Mouse (Mus musculus) adrenal gland, postnatal 25 days (tissue): ENCODE measurements at regions not wholly inside any gene's neighbourhood (a gene's known extent, or its start where the extent isn't known, plus 50 kb on each side); places are given as distances from the start of the nearest gene placed in this dataset.

Experiments
- DNase-seq: peaks from one replicate; pipeline ENCODE4 v3.0.0; 2021; ENCODE audit warnings: mixed read lengths

- DNase-seq = no peak
Measured at GRCm38 (mm10) chr12:13164791-13165190, 84.2 kb downstream of the Ddx1 start.

- DNase-seq = no peak
Measured at GRCm38 (mm10) chr12:13161051-13161450, 88.0 kb downstream of the Ddx1 start.

- no peak for DNase-seq
Measured at GRCm38 (mm10) chr12:13159346-13160055, 89.5 kb downstream of the Ddx1 start.

DNA sequence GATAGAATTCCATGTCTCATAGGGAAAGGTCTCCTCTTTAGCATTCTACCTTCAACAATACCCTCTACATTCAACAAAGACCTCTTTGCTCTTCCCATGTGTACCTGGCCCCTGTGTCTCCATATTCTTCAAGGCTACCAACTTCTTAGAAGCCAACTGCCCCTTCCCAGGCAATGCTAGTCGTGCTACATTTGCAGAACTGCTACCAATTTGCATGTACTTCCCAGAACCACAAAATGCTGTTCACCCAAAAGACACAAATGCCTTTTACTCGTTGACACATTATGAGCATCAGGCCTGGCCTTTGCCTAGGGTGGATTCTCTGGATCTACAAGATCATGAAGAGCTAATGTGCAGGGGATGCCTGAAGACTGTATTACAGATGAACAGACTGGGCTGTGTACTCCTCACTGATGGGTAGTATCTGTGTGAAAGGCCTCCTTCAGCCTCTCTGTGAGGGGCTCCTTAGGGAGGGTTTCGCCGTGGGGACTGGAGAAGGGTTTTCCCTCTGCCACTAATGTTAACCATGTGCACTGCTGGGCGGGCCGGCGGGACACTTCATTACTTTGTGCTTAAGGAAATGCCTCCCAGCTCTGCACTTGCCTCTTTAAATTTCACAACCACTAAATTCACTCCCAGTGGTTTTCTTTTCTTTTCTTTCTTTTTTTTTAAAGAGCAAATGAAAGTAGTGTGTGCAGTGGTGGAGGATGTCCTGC lies 91.2 kb downstream of the Ddx1 start:
- no peak for DNase-seq

- no peak for DNase-seq
Measured at GRCm38 (mm10) chr12:13157089-13157488, 91.9 kb downstream of the Ddx1 start.

GRCm38 (mm10) chr12:13150751-13151150 lies 98.3 kb downstream of the Ddx1 start:
- DNase-seq = peak; percentile 4

- DNase-seq = no peak
Measured at GRCm38 (mm10) chr12:13147251-13147650, 101.8 kb downstream of the Ddx1 start.

GRCm38 (mm10) chr12:13145186-13146115 lies 103.6 kb downstream of the Ddx1 start:
- no peak for DNase-seq

- DNase-seq = no peak
Measured at GRCm38 (mm10) chr12:13144739-13145138, 104.3 kb downstream of the Ddx1 start.

- DNase-seq = no peak
Measured at GRCm38 (mm10) chr12:13140636-13141035, 108.4 kb downstream of the Ddx1 start.

GRCm38 (mm10) chr12:13139189-13139588 lies 109.8 kb downstream of the Ddx1 start:
- no peak for DNase-seq

DNA sequence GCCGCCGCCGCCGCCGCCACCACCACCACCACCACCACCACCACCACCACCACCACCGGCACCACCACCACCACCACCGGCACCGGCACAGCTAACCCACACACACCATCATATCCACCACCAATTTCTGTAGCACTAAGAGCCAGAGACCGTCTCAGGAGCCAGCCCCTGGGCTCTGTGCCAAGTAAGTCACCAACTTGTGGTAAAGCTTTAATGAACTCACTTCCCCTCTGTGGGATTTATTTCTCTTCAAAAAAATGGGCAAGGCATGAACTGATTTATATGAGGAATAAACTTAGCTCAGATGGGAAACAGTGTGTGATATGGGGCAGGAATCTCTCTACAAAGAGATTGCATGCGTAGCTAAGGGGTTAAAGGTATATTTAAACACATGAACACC lies 114.8 kb downstream of the Ddx1 start:
- DNase-seq = no peak

GRCm38 (mm10) chr12:13129677-13130082 lies 119.3 kb downstream of the Ddx1 start:
- peak; percentile 71 for DNase-seq

DNA sequence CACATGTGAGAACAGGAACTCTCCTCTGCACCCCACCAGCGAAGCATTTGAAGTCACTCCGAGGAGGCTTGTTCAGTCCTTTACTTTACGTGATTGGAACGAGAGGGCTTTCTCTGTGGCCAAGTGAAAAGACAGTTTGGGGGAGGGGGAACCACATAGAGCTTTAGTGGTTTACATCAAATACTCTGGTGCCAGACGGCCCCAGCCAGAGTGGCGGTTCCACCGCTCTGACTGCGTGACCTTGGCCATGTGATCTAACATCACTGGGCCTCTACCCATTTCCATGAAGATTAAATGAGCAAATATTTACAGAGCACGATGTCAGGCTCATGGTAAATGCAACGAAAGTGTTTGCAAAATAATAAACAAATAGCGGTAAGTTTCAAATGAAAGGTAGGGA lies 121.6 kb downstream of the Ddx1 start:
- DNase-seq = no peak

DNA sequence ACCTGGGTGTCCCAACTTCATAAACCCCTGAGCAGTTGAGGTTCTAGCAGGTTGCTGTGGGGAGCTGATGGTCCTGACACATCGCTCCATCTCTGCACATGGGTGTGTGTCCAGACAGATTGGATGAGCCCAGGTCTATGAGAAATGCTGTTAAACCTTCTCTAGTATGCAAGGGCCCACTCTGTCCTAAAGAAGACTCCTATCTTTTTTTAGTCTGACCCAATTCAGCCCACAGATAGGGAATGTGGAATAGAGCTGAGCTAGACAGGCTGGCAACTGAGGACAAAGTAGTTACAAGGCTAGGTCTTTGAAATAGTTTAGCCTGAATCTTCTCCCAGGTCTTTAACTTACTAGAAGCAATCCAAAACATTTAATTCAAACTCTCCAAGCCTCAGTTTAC lies 124.0 kb downstream of the Ddx1 start:
- no peak for DNase-seq

DNA sequence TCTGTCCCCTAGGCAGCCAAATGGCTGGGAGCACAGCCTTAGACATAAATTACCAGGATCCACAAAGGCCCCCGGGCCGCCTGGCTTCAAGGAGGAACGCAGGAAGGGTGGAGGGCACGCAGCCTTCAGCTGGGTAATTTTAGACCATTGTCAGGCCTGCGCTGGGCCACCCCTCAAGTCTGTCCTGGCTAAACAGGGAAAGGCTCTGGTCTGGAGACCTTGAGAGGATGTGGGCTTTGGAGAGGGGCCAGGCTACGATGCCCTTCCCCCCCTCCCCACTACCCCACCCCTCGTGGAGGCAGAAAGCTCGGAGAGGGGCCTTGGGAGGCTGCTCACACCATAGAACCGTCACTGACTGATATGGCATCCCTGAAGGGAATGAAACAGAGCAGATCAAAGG lies 126.7 kb downstream of the Ddx1 start:
- peak; percentile 47 for DNase-seq

GRCm38 (mm10) chr12:13120581-13120980 lies 128.4 kb downstream of the Ddx1 start:
- DNase-seq = peak; percentile 44

- no peak for DNase-seq
Measured at GRCm38 (mm10) chr12:13119653-13120052, 129.4 kb downstream of the Ddx1 start.

DNA sequence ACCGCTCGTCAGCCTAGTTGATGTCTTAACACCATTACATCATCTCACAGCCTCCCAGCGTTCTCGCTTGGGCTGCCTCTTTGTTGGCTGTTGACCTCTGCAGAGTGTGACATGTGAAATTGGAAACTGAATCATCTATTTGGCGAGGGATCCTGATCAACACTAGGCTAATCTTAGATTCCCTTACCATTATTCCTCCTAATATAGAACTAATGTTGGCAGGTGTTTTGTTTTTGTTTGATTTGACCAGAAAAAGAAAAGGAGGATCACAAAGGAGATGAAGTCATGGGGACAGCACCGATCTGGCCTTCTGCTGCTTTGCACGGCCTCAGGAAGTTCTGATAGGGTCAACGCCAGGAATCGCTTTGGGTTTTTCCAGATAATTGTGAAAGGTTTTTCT lies 131.0 kb downstream of the Ddx1 start:
- DNase-seq = no peak

DNA sequence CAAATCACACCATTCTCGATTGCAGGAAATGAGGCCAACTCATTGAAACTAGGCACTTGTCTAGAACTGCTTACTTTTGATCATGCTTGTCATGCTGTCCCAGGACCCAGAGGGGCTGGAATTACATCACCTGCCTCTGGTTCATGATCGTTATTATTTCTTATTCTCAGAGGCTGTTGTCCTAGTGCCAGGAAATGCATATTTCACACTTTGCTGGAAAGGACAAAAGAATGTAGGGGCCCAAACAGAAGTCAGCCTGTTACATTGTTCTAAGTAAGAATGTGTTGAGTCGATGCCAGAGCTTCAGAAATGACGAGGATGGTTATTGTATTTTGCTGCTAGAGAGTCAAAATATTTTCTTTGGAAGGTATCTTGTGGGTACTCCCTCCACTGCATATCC lies 134.7 kb downstream of the Ddx1 start:
- no peak for DNase-seq

DNA sequence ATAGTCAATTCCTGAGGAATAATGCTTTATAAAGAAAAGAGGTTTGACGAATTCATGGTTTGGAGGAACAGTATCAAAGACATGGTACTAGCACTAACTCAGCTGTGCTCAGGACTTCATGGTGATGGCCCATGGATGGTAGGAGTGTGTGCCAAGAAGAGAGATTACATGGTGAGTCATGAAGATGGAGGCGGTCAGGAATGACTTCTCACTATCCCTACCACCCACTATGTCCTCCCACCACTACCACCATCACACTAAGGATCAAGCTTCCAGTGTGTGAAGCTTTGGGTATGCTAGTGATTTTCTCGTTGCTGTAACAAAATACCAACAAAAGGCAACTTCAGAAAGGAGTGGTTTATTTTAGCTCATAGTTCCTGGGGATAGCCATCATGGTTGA lies 142.1 kb downstream of the Ddx1 start:
- no peak for DNase-seq

DNA sequence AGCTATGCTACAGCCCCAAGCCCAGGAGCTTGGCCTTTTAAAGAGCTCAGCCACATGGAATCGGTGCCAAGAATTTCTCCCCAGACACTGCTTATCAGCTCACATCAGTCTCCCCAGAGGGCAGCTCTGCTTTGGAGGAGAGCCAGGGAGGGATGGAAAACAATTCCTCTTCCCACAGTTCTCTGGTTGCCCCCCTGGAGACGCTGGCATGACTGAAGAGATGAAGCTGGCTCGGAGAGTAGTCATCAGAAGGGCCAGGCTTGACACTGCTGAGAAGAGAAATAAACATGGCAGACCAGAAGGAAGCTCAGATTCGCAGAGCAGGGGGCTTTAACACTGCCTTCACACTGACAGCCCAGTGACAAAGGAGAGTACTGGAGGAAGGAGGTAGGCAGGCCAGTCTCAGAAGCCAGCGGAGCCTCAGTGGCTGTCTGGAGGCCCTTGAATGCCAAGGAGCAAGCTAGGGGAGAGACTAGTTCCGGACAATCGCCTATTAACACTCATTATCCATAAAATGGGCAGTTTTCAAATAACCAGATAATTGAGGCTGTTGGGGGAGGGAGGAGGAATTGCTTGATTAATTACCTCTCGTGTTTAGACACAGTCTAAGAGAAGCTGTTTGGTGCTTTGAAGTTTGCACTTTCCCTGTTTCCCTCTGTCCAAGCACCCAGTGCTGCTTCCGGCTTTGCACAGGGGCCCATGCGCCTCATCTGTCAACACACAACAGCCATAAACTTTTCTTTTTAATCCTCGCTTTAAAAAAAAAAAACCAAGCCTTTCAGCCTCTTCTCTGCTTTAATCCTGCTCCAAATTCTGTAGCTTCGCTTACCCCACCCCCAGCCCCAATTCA lies 148.3 kb downstream of the Ddx1 start:
- peak; percentile 37 for DNase-seq
